Mouse (Mus musculus) forebrain, embryonic 15.5 days (tissue): Measurements from ENCODE around the gene Fam160a1. TPM values are rescaled to one million over a fixed set of nuclear protein-coding genes. Genes with fewer than 3 reads are reported as not detected.
A peak's percentile ranks its signal among the peaks of the same experiment; 100 is the strongest.

ENCODE experiments used
- ATAC-seq: fragments of 200-750 bp; cut with Nextera tagmentation; replicated peaks from 2 replicates; pipeline ENCODE4 v1.8.0; 2017; ENCODE audit warnings: mild to moderate bottlenecking, moderate TSS enrichment, moderate library complexity
- H3K27ac ChIP-seq: fragments of 300-500 bp; sonication (generic); replicated peaks from 2 replicates; pipeline ENCODE4 v1.5.1; 2015; ENCODE audit warnings: mild to moderate bottlenecking, inconsistent platforms
- H3K27me3 ChIP-seq: fragments of 300-500 bp; sonication (generic); 2 replicates; pipeline ENCODE4 v1.6.1; 2015; ENCODE audit warnings: inconsistent platforms
- H3K36me3 ChIP-seq: fragments of 300-500 bp; sonication (generic); 2 replicates; pipeline ENCODE4 v1.6.1; 2015; ENCODE audit warnings: mild to moderate bottlenecking, inconsistent platforms
- H3K4me1 ChIP-seq: fragments of 300-500 bp; sonication (generic); 2 replicates; pipeline ENCODE4 v1.6.1; 2015; ENCODE audit warnings: inconsistent platforms
- H3K4me2 ChIP-seq: fragments of 300-500 bp; sonication (generic); replicated peaks from 2 replicates; pipeline ENCODE4 v1.6.1; 2015; ENCODE audit warnings: mild to moderate bottlenecking, inconsistent platforms
- H3K4me3 ChIP-seq: fragments of 300-500 bp; sonication (generic); 2 replicates; pipeline ENCODE4 v1.5.1; 2015; ENCODE audit warnings: mild to moderate bottlenecking, inconsistent platforms
- H3K9ac ChIP-seq: fragments of 300-500 bp; sonication (generic); replicated peaks from 2 replicates; pipeline ENCODE4 v1.6.1; 2015; ENCODE audit warnings: mild to moderate bottlenecking, inconsistent platforms
- H3K9me3 ChIP-seq: fragments of 300-500 bp; sonication (generic); 2 replicates; pipeline ENCODE4 v1.6.1; 2016; ENCODE audit warnings: inconsistent platforms
- WGBS: fragments of 180-500 bp; shearing (Covaris S2); methylation state at CpG from one replicate; pipeline ENCODE4 v1.1.7; 2015; ENCODE audit warnings: mixed read lengths; 5-methylcytosine and 5-hydroxymethylcytosine counted together
- polyA plus RNA-seq: library from polyadenylated mRNA; unstranded; fragments of >200 nt; fragmentation: Nextera tagmentation; extraction: Ambion mirVana; gene quantifications from 2 replicates; pipeline ENCODE4 v1.2.1, GENCODE M21; 2015

Gene Fam160a1
- polyA plus RNA-seq, 1 experiment from 2014 or later: 1.5 TPM

DNA sequence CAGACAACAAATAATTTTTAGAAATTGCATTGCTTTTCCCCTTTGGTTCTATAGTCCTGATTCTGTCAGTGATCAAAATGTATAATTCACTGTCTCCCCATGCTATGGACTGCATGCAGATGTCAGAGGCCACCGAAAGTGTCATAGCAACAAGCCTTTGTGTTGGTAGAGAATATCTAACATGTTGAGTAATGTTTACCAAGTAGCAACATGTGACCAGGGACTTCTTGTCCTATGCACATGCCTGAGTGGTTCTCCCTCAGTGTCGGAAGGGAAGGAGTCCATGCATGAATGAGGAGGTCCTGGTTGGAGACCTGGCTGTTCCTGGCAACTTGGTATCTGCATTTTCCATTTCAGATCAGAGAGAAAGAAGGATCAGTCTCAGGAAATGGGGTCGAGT is 150.9 kb downstream of the Fam160a1 start:
- H3K36me3 ChIP-seq: no peaks in the 10 kb centered on the region
- no peak overlapping the region for H3K4me2 ChIP-seq
- 84% methylated on average over 3 of the region's 3 CpGs for WGBS
- ATAC-seq: no peak
- no peaks in the 10 kb centered on the region for H3K27me3 ChIP-seq
- H3K4me1 ChIP-seq: peaks cover 14% of the 10 kb centered on the region
- H3K4me3 ChIP-seq: no peak overlapping the region
- H3K9me3 ChIP-seq: no peaks in the 10 kb centered on the region
- H3K27ac ChIP-seq: no peak overlapping the region
- H3K9ac ChIP-seq: no peak overlapping the region

DNA sequence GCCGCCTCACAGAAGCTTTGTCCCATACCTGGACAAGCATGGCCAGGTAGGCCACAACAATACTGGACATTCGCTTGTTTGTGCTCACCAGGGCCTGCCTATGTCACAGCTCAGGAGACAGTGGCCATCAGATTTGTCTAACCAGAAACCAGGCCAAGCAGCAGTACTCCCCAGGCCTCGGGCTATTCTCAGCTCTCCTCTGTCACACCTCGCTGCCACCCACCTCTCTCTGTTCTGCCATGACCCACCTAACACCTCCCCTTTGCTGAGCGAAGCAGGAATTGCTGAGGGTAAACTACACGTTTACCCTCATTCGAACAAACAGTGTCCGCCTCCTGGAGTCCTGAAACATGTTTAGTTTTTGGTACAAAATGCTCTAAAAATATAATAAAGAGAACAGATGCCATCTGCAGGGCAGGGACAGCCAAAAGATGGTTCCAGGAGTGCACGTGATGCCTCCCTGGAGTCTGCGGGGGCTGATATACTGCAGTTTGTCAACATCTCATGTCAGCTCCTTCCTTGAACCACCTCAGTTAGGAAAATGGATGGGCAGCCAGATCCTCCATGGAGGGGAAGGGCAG is 152.4 kb downstream of the Fam160a1 start:
- no peak for ATAC-seq
- H3K4me1 ChIP-seq: peaks cover 14% of the 10 kb centered on the region
- H3K9me3 ChIP-seq: no peaks in the 10 kb centered on the region
- H3K4me2 ChIP-seq: no peak overlapping the region
- no peak overlapping the region for H3K9ac ChIP-seq
- H3K27me3 ChIP-seq: no peaks in the 10 kb centered on the region
- H3K4me3 ChIP-seq: no peak overlapping the region
- WGBS: 78% methylated on average over 10 of the region's 10 CpGs
- no peak overlapping the region for H3K27ac ChIP-seq
- H3K36me3 ChIP-seq: no peaks in the 10 kb centered on the region

DNA sequence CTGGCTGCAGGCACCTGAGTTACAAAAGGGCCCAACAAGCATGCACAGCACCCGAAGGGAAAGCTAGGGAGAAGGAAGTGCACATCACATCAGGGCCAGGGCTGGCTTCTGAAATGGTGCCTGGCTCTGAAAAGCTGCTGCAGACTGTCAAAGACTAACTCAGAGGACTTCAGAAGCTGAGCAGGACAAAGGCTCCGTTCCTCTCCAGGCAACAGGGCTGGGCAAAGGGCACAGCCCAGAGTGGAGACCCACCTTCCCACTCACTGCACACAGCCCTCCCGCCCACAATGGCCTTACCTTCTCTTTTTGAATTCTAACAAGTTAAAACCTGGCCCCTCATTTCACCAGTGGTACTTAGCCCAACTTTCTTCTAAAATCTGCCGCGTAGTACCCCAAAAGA is 153.3 kb downstream of the Fam160a1 start:
- no peak for ATAC-seq
- WGBS: 76% methylated on average over 5 of the region's 5 CpGs
- peaks cover 14% of the 10 kb centered on the region for H3K4me1 ChIP-seq
- H3K27ac ChIP-seq: no peak overlapping the region
- H3K4me3 ChIP-seq: no peak overlapping the region
- H3K9ac ChIP-seq: no peak overlapping the region
- H3K4me2 ChIP-seq: no peak overlapping the region
- no peaks in the 10 kb centered on the region for H3K27me3 ChIP-seq
- H3K9me3 ChIP-seq: no peaks in the 10 kb centered on the region
- H3K36me3 ChIP-seq: no peaks in the 10 kb centered on the region

DNA sequence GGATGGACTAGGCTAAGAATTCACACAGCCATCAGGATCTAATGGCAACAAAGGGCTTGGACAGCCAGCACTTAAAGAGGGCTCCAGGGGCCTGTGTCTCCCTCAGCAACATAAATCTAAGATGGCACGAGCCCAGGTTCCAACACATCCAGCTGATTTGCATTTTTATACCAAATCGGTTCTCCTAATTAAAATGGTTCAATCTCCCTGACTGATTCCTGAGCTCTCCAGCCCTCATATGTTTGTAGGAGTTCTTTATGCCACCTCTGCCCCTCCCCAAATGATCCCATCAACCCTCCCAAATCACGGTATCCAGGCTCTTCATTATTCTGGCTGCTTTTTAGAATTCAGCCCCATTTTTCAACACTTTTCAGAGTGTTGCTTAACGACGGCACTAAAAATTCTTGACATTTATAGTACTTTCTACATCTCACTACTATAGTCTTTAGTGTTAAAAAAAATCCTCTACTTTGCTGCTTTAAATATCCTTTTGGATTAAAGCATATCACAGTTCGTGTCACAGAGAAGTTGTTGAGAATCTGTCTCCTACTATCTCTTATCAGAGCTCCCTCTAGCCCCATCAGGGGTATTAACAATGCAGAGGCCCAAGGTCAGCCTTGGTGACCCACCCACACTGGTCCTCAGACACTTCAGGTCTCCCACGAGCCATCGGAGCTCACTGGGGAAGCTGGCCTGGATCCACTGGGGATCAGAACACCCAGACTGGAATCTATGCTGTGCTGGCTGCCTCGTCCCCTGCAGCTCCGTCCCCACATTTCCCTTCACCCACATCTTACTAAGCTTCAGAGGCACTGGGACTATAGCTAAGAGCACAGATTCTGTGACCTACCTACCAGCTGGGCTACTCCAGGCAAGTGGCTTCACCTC is 154.9 kb downstream of the Fam160a1 start:
- Histone ChIP-seq H3K9me3 (no peaks in the 10 kb centered on the region), H3K9ac (no peak overlapping the region), H3K4me1 (peaks cover 14% of the 10 kb centered on the region), H3K27me3 (no peaks in the 10 kb centered on the region), H3K4me2 (no peak overlapping the region), H3K27ac (peak overlapping the region; percentile 61), H3K36me3 (no peaks in the 10 kb centered on the region), H3K4me3 (no peak overlapping the region)
- ATAC-seq: peak; percentile 29; the same call in 1 of the 2 replicates
- WGBS: 38% methylated on average over 10 of the region's 10 CpGs

DNA sequence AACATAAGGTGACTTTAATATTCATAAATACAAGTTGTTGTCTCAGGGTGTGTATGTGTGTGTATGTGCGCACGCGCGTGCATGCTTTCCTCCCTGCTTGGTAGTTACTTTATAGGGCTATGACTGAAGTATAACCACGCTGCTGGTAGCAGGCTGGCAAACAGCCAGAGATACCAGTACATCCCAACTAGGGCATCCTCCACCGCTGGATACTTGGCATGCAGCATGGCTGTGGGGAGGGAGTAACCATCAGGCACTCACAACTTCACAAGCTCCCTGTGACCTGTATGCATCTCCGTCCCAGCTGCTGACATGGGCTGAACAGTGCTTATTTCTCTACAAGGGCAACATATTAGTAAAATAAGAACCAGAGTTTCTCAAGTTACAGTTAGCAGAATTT is 157.4 kb downstream of the Fam160a1 start:
- Histone ChIP-seq H3K4me2 (no peak overlapping the region), H3K9me3 (no peaks in the 10 kb centered on the region), H3K4me3 (no peak overlapping the region), H3K27me3 (no peaks in the 10 kb centered on the region), H3K4me1 (peaks cover 14% of the 10 kb centered on the region), H3K36me3 (no peaks in the 10 kb centered on the region), H3K9ac (no peak overlapping the region), H3K27ac (no peak overlapping the region)
- 88% methylated on average over 7 of the region's 7 CpGs for WGBS
- no peak for ATAC-seq

DNA sequence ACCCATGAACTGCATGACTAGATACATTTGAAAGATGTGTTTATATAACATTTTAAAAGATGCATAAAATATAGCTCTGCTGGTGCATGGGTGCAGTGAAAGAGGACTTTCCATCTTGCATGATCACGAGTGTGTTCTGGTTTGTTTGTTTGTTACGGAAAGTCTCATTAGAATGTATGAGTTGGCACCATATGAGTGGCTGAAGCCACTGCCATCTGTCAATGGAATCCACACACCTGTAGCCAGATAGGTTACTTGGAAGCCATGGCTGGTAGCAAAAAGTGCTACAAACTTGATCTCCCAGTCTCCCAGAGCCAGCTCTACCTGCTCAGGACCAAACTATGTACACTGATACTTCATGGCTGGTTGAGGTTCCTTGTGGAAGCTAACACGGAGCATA is 161.6 kb downstream of the Fam160a1 start:
- no peak overlapping the region for H3K4me2 ChIP-seq
- H3K4me1 ChIP-seq: peaks cover 6% of the 10 kb centered on the region; the same call in 1 of the 2 replicates
- no peak overlapping the region for H3K9ac ChIP-seq
- ATAC-seq: no peak
- H3K27ac ChIP-seq: no peak overlapping the region
- H3K9me3 ChIP-seq: no peaks in the 10 kb centered on the region
- no peak overlapping the region for H3K4me3 ChIP-seq
- 86% methylated on average over 3 of the region's 3 CpGs for WGBS
- no peaks in the 10 kb centered on the region for H3K36me3 ChIP-seq
- H3K27me3 ChIP-seq: no peaks in the 10 kb centered on the region

DNA sequence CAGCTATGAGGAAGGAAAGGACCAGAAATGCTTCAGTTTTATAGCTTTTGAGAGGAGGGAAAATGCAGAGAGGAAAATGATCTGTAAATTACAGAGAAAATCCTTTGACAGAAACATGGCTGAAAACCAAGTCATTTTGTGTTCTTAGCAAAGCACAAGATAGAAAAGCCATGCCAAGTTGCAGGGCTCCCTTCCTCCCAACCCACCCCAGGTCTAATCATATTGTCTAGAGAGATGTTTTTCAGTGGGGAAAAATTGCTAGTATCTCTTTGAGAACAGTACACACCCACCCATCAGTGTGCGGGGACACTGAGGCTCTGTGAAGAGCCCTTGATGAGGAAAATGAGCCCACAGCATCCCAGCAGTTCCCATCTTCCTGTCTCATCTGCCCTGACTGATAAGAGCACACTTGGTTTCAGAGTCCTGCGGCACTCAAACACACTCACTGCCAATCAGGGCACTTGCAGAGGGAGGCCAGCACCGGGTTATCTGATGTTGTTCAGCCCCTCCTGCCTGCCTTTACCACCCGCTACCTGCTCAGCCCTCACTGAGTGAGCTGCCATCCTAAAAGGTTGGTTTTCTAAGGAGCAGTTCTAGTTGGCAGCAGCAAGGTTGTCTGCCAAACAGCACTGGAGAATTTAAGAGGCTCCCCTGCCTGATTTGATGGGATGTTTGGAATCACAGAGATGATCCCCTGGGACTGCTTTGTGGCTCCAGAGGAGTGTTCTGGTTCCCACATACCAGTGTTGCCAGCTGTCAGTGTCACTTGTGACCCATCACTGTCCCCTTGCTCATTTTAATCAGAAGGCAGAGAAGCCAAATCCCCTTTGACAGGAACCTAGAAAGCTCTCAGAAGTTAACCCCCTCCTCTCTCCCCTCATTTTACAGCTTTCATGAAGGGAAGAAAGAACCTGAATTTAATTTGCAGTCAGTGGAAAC is 164.1 kb downstream of the Fam160a1 start:
- H3K9me3 ChIP-seq: no peaks in the 10 kb centered on the region
- no peak overlapping the region for H3K4me2 ChIP-seq
- H3K36me3 ChIP-seq: no peaks in the 10 kb centered on the region
- peaks cover 6% of the 10 kb centered on the region; the same call in 1 of the 2 replicates for H3K4me1 ChIP-seq
- WGBS: 75% methylated on average over 4 of the region's 4 CpGs
- no peaks in the 10 kb centered on the region for H3K27me3 ChIP-seq
- no peak overlapping the region for H3K4me3 ChIP-seq
- ATAC-seq: 0 out of 2 replicates have a peak, but pooled peaks have one; percentile 32
- no peak overlapping the region for H3K9ac ChIP-seq
- peak overlapping the region; percentile 20 for H3K27ac ChIP-seq

DNA sequence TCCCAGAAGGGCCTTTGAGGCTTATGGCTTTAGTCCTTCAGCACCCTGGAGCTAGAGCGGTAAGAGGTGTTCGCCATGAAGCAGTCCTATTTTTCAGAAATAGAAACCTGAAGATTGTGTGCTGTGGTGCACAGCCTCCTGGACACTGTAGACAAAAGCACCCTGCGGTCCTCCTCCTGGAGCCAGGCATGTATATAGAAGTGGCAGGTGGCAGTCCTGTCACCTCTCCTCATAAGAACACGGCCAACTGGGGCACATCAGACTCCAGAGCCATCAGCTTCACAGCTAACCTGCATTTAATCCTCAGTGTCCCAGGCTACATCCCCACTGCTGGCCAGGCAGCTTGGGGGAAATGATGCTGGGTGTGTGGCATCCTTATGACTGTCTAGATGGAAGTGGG is 167.9 kb downstream of the Fam160a1 start:
- Histone ChIP-seq H3K36me3 (no peaks in the 10 kb centered on the region), H3K4me2 (no peak overlapping the region), H3K4me3 (no peak overlapping the region), H3K9ac (no peak overlapping the region), H3K27ac (no peak overlapping the region), H3K4me1 (peaks cover 6% of the 10 kb centered on the region; the same call in 1 of the 2 replicates), H3K9me3 (no peaks in the 10 kb centered on the region), H3K27me3 (no peaks in the 10 kb centered on the region)
- no peak for ATAC-seq
- WGBS: 86% methylated on average over 4 of the region's 4 CpGs

DNA sequence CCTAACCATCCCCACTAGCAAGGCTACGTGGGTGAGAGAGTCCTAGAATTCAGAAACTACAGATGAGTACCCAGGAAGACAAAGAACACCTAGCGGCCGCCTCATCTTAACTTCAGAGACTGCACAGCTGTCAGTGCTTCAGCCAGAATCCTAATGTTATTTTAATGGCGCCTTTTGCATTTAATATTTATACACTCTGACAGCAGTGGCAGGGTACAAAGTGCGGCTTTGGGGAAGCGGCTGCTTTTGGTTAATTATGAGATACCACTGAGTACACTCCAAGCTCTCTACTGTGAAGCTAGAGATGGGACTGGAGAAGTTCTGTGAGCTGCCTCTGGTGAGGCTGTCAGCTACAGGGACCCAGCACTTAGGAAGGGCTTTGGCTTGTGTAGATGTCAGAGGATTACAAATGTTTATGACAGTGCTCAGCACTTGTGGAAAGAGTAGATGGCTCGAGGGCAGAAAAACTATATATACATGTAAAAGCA is 171.5 kb downstream of the Fam160a1 start:
- ATAC-seq: no peak
- no peak overlapping the region for H3K4me3 ChIP-seq
- H3K27ac ChIP-seq: no peak overlapping the region
- no peaks in the 10 kb centered on the region for H3K36me3 ChIP-seq
- H3K4me1 ChIP-seq: no peaks in the 10 kb centered on the region
- no peaks in the 10 kb centered on the region for H3K9me3 ChIP-seq
- H3K27me3 ChIP-seq: no peaks in the 10 kb centered on the region
- WGBS: 86% methylated on average over 7 of the region's 7 CpGs
- no peak overlapping the region for H3K4me2 ChIP-seq
- H3K9ac ChIP-seq: no peak overlapping the region

DNA sequence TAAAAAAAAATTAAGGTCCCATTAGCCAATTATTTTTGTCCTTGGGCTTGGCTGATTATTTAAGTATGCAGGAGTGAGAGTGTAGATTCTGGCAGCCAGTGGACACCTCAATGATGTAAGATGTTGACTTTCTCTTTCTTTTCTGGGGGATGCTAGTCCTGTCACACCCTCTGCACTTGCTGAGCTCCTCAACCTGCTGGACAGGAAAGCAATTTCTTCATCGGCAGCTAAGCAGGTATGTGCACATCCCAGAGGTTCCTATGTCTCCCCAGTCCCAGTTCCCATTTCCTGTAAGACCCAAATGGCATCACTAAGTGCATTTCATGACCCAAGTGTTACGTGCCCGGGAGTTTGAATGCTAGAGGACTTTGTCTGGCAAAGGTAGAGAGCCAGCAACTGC is 172.3 kb downstream of the Fam160a1 start:
- ATAC-seq: no peak
- Histone ChIP-seq H3K9ac (no peak overlapping the region), H3K9me3 (no peaks in the 10 kb centered on the region), H3K4me3 (no peak overlapping the region), H3K27me3 (no peaks in the 10 kb centered on the region), H3K4me1 (no peaks in the 10 kb centered on the region), H3K4me2 (no peak overlapping the region), H3K36me3 (no peaks in the 10 kb centered on the region), H3K27ac (no peak overlapping the region)
- WGBS: 95% methylated on average over 3 of the region's 3 CpGs

DNA sequence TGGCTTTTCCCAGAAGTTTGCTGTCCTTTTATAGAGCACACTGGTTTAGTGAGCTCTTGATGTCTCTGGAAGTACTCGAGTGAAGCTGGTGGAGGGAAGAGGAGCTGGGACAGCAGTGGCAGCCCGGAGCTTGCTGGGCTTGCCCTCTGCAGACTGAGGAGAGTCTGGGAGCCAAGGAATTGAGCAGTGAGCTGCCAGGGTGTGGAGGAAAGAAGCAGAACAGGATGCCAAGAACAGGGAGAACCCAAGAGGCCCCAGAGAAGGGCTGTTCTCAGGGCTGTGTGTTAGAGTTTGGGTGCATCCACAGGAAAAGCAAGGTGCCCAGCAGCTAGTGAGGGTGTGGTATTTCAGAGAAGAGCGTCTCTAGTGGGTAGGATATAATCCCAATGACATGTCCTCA is 175.3 kb downstream of the Fam160a1 start:
- no peaks in the 10 kb centered on the region for H3K27me3 ChIP-seq
- H3K4me3 ChIP-seq: no peak overlapping the region
- no peak overlapping the region for H3K27ac ChIP-seq
- H3K9ac ChIP-seq: no peak overlapping the region
- H3K4me2 ChIP-seq: no peak overlapping the region
- no peaks in the 10 kb centered on the region for H3K36me3 ChIP-seq
- WGBS: 92% methylated on average over 3 of the region's 3 CpGs
- ATAC-seq: no peak
- no peaks in the 10 kb centered on the region for H3K9me3 ChIP-seq
- no peaks in the 10 kb centered on the region for H3K4me1 ChIP-seq
